Mouse (Mus musculus) gastrocnemius, postnatal 36 days (tissue): ENCODE measurements around the gene Oas1f. TPM values are rescaled to one million over a fixed set of nuclear protein-coding genes. Genes with fewer than 3 reads are reported as not detected.
"Not testable (repeated sequence)": the region's sequence is repeated elsewhere in the genome, so short reads cannot be mapped to it uniquely, and the experiment has no call there.

Experiments
- DNase-seq, 2 experiments: peaks; one replicate each; pipeline ENCODE4 v3.0.0; 2022
- intact Hi-C: fragments of 180-260 bp; cut with DNase I; formaldehyde crosslinking; loops from one replicate; pipeline ENCODE4 v1.15.1; 2025
- long read RNA-seq, 2 experiments: library from polyadenylated mRNA; stranded (forward); transcript quantifications; one replicate each; pipeline ENCODE4 v2.0.0; 2021
- total RNA-seq, 2 experiments: library from RNA; stranded (reverse); gene quantifications; 2 replicates each; pipeline ENCODE4 v1.2.3; 2021

Gene Oas1f
- total RNA-seq: not detected
- long read RNA-seq, experiment 1: 0 reads
- long read RNA-seq, experiment 2: 0 reads

DNA sequence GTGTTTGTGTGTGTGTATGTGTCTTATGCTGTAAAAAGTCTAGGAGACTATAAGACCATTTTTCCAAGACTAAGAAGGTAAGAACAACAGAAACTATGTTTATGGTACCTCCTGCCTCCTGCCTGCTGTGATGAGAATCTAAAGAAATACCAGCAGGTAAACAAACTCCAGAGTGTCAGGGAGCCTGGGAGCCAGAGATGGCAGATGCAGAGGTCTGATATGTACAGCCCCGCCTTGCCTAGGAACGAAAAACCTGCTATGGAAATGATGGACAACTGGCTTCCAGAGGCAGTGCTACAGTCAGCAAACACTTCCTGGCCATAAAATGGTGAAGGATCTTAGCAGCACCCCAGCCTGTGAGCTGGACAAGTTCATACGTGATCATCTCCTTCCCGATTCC is at the start of gene Oas1f:
TSS of gene Oas1f (plus strand) at position 301 of the 400 bp plus-strand sequence.
- DNase-seq: no peak
- intact Hi-C loops: no loop called here

DNA sequence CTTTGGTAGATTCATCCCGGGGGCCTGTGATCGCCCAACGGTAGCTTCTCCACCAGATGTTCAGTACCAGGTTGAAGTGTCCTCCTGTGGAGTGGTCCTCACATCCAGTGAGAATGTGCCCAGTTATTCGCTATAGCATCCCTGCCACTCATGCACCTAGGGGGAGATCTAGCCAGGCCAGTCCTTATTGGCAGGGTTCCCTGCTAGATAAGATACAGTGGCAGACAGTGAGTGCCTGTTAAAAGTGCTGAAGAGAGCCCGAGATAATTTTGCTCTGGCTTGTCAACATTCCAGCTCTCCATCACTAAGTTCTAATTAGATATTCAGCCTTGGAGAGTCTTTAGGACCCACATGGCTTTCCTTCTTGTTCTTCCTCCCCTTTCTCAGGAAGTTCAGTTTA is 49.0 kb upstream of the Oas1f start:
- DNase-seq, intact Hi-C loops: not testable (repeated sequence)

DNA sequence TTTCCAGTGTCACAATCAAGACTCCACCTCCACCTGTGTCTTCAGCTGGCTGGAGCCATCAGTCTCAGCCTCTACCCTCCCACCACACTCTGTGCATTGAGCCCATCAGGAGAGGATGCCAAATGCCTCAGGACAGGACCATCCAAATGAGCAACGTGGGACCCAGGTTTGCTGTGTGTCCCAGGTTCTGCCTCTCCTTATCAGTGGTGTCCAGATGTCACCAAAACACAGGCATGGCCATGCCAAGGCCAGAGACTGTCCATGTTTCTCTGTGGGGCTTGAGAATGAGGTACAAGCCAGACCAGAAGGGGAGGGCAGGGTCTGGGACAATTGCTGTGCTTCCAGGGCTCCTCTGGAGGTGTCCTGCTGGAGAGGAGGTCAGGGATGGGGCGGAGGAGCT is 48.2 kb upstream of the Oas1f start:
- intact Hi-C loops, DNase-seq: not testable (repeated sequence)

DNA sequence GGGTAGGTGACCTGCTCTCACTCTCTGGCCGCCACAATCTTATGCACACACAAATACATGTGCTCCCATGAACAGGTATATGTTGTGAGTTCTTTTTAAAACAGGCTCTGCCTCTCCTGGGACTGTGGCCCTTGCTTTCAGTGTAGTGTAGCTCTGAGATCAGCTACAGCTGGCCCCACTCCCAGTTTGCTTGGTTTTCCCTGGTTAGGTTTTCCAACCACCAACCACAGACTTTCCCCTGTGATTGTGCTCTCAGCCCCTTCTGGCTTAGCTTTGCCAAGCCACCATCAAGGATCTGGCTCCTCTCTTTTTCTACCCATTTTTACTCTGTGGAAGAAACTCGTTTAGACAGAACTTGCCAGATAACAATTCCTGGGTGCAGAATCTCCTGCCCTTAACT is 43.6 kb upstream of the Oas1f start:
- DNase-seq: no peak
- intact Hi-C loops: no loop called here

DNA sequence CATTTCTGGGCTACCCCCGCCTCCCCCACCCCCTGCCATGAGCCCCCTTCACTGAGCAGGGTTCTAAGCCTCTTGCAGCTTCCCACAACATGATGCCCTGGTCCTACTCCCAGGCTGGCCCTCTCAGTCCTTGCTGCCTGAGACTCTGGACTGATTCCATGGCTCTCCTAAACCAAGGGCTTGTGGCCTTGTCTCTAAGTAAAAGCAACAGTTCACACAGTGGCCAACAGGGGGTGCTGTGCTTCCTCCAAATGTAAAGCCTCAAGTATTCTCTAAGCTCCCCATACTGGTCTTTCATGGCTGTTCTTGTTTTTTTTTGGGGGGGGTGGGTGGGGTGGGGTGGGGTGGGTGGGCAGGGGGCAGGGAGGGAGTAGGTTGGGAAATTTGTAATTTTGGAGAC is 40.7 kb upstream of the Oas1f start:
- no peak for DNase-seq

DNA sequence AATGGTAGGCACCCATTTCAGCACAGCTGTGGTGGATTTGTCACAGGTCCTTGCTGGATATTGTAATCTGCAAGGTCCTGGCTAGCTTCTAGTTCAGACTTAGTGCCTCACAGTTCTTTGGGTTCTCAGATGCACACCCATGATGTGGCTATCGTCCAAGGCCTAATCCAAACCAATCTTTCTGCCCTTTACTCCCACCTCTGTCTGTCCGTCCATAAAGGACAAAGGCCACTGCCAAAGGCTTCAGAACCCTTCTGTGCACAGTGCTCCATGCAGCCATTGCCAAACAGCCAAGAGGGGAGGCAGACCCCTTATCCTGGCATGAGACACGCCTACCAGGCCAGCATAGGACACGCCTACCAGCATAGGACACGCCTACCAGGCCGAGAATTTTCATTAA is 38.0 kb upstream of the Oas1f start:
- intact Hi-C loops: no loop called here
- DNase-seq: no peak

More for the DNA sequence above, 40.7 kb upstream of the Oas1f start:
- intact Hi-C loops: no loop called here

DNA sequence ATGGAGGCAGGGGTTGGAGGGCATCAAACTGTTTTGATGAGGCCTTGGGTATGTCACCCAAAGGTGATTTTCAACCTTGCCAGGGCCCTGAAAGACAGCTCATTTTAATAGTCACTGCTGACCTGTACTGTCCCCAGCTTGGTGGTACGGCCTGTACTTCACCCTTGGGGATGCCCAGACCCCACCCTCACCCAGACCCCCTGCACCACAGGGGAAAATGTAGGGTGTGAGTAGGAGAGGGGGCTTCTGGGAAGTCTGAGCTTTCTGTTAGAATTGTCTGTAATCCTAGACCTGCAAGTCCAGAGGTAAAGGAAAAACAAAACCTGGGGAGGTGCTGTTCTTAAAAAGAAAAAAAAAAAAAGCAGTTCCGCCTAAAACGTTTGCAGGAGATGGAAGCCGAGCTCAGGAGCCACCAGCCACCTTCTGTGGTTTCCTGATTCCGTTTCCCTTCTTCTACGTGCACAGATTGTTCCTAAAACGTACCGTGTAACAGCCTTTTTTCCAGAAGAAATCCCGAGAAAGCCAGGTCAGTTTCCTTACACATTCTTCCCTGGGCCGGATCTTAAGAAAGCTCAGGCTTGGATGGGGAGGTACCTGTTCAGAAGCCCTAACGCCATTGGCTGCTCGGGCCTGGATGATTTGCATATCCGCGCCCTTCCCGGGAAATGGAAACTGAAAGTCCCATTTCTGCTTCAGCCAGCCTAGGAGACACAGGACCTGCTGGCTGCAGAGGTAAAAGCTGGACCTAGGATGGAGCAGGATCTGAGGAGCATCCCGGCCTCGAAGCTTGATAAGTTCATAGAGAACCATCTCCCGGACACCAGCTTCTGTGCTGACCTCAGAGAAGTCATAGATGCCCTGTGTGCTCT is 35.0 kb upstream of the Oas1f start, which contains the start of gene Oas1c:
TSS of gene Oas1c (minus strand) at position 564 of the 869 bp plus-strand sequence.
- intact Hi-C loops: no loop called here
- peak; percentile 67 to 73 for DNase-seq

DNA sequence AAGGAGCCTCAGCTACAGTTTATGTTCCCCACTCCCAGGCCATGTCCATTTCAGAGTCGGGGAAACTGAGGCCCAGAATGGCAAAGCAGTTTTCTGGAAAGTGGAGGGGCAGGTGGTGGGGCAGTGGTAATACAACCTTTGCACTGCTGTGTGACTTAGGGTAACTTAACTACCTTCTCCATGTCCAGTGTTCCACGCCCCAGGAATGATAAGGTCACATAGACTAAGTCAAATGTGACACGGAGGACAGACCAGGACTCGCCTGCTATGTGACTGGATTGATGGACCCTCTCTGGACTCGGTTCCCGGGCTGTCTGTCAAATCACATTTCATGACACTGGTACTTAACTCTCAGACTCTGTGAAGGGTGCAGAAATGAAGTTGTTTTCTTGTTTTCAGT is 34.1 kb upstream of the Oas1f start:
- intact Hi-C loops: no loop called here
- no peak for DNase-seq

DNA sequence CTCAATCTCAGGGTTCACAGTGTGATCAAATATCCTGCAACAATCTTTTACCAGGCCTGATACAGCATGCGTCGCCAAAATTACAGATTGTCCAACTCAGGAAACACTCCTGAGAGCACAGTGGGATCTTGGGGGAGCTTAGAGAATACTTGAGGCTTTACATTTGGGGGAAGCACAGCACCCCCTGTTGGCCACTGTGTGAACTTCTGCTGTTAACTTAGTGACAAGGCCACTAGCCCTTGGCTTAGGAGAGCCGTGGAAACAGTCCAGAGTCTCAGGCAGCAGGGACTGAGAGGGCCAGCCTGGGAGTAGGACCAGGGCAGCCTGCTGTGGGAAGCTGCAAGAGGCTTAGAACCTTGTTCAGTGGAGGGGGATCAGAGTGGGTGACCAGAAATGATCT is 31.2 kb upstream of the Oas1f start:
- intact Hi-C loops: loop anchor here (5.0 kb wide), 1 partner anchor 126 kb away; no protein-coding TSS in a partner anchor
- no peak for DNase-seq

DNA sequence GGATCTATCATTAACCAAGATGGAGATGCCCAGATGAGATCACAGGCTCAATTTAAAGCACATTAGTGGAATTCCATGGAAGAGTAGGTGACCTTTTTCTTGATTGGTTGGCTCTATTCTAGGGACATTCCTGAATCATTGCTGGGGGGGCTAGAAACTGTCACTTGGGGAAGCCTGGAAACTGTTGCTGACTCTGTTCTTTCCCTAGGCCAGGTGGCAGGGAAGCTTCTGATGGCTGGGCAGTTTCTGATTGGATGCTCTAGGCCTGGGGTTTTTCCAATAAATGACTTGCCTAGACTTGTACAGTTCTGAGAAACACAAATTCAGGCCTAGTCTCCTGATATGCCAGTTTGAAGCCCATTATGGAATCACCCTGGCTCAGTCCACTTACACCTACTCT is 28.2 kb upstream of the Oas1f start:
- no peak for DNase-seq
- intact Hi-C loops: loop anchor here (5.0 kb wide), 1 partner anchor 123 kb away; no protein-coding TSS in a partner anchor

DNA sequence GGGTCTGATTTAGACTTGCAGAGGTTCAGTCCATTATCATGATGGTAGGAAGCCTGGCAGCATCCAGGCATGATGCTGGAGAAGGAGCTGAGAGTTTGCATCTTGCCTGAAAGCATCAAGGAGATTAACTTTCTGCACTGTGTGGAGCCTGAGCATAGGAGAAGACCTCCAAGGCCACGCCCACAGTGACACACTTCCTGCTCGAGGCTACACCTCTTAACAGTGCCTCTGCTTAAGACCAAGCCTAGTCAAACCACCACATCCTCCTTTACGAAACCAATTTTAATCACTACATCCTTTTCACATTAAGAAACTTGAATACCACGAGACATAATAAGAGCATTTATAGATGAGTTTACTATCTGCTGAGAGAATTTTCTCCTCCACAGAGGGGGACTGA is 16.1 kb upstream of the Oas1f start:
- intact Hi-C loops: no loop called here
- no peak for DNase-seq

DNA sequence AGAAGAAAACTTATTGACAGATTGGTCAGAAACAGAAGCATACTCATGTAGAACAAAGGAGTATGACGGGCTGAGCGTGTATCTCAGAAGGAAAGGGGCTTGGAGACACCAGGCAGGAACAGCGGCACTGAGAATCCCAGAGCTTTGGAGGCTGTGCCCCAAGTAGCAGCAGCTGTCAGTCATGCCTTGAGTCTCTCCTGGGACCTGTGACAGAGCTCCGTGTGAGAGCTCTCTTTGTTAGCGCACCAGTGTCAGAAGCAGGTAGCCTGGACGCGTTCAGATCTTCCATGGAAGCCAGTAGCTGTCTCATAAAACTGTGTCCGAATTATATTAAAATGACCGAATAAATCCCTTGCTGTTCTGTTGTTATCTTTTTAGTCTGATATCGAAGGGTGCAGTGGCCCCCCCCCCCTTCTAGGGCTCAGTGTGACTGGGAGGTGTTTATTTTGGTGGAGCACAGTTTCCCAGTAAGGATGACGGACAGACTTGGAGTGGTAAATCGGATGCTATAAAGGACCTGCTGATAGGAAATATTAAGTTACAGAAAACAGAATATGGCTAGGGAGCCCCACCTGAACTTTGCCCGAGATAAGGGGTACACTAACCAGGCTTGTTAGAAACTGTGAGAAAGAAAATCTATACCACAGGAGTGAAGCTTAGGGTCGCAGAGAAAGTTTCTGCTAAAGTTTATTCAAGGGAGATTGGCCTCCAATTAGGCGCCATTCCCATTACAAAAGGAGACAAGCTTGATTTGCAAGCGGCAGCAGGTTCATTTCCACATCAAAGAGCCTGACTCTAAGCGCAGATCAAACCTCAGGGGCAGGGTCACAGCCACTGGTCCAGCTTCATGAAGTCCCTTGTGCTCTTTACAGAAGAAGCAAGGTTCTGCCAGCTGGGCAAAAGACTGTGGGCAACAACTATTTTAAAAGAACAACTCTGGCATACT is 13.6 kb upstream of the Oas1f start:
- intact Hi-C loops: no loop called here
- DNase-seq: no peak

DNA sequence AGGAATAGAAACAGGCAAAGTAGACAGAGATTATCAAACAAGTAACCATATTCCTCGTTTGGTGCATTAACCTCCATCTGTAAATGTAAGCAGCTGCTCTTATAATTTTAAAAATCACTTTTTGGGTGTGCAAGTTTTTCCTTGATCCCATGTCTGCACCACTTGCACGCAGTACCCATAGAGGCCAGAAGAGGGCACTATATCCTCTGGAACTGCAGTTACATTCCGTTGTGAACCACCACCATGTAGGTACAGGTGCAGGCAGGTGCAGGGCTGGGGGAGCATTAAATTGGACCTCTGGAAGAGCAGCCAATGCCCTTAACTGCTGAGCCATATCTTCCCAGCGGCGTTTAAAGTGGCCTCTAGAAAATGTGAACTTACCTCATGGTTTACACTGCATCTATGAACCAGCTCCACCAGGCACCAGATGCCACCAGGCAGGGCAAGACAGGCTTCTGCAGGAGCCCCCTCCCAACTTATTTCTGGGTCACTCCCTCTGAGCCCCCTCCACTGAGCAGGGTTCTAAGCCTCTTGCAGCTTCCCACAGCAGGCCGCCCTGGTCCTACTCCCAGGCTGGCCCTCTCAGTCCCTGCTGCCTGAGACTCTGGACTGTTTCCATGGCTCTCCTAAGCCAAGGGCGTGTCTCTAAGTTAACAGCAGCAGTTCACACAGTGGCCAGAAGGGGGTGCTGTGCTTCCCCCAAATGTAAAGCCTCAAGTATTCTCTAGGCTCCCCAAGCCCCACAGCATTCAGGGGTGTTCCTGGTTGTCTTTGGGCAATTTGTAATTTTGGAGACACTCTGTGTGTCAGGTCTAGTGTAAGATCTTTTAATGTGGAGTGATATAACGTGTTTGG is 10.2 kb upstream of the Oas1f start:
- intact Hi-C loops: no loop called here
- no peak for DNase-seq

DNA sequence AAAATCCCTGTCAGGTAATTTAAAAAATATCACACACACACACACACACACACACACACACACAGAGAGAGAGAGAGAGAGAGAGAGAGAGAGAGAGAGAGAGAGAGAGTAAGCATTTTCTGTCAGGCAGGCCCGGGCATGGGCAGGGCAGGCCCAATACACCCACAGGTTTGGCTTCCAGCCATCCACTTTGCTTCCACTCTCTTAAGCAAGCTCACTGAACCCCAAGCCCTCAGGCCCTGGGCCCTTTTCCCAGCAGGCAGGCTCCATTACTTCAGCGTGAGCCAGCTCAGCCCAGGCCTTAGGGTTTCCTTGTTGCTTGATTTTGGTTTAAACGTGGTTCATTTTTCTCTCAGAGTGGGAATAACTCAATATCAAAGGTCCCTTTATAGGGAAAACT is 2.5 kb upstream of the Oas1f start:
- intact Hi-C loops: no loop called here
- DNase-seq: no peak

DNA sequence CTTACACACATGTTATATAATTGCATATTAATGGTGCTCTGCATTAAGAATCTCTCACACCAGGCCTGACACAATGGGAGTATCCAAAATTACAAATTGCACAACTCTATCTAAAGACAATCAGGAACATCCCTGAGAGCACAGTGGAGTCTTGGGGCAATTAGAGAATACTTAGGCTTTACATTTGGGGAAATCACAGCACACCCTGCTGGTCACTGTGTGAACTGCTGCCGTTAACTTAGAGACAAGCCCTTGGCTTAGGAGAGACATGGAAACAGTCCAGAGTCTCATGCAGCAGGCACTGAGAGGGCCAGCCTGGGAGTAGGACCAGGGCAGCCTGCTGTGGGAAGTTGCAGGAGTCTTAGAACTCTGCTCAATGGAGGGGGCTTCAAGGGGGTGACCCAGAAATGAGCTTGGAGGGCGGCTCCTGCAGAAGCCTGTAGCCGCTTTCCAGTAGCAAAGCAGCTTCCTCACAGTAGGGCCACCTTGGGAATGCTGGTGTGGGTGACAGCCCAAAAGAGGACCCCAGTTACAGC is 2.5 kb downstream of the Oas1f start:
- intact Hi-C loops: no loop called here
- DNase-seq: no peak

DNA sequence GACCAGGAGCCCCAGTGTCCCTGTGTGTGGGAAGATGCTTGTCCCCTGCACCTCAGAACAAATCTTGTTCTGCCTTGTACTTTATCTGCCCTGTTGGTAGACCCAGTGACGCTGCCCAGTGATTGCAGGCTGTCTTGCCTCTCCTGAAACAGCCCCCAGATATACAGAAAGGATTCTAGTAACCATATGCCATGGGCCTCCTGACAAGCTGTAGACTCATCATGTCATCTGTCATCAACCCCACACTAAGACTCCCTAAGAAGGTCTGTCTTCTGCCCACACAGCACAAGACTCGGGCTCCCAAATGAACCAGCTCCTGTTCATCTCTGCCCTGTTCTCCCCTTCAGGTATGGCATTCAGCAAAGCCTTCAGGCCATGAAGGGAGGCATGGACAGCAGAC is 12.1 kb downstream of the Oas1f start:
- intact Hi-C loops: no loop called here
- DNase-seq: no peak

DNA sequence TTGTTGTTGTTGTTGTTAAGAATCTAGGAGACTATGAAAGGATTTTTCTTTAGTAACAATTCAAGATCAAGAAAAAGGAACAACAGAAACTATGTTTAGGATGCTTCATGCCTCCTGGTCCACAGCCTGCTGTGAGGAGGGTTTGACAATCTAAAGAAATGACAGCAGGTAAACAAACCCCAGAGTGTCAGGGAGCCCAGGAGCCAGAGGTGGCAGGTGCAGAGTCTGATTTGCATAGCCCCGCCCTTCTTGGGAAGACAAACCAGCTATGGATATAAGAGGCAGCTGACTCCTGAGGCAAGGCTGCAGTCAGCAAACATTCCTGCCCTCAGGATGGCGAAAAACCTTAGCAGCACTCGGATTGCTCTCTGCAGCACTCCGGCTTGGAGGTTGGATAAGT is 14.0 kb downstream of the Oas1f start, which contains the start of gene Oas1h:
TSS of gene Oas1h (plus strand) at position 301 of the 400 bp plus-strand sequence.
- no peak for DNase-seq
- intact Hi-C loops: no loop called here

DNA sequence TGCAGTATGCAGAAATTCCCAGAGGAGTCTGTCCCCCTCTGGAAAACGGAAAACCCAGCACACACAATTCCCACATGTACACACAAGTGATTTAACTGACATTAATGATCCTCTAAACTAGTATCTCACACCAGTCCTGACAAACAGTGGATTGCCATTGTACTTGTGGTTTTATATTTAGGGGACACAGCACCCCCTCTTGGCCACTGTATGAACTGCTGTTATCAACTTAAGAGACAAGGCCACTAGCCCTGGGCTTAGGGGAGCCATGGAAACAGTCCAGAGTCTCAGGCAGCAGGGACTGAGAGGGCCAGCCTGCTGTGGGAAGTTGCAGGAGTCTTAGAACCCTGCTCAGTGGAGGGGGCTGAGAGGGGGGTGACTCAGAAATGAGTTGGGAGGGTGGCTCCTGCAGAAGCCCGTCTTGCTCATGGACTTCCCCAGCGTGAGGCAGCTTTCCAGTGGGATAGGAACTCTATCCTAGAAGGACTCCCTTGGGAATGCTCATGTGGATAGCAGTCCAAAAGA is 18.2 kb downstream of the Oas1f start:
- intact Hi-C loops: no loop called here
- no peak for DNase-seq

DNA sequence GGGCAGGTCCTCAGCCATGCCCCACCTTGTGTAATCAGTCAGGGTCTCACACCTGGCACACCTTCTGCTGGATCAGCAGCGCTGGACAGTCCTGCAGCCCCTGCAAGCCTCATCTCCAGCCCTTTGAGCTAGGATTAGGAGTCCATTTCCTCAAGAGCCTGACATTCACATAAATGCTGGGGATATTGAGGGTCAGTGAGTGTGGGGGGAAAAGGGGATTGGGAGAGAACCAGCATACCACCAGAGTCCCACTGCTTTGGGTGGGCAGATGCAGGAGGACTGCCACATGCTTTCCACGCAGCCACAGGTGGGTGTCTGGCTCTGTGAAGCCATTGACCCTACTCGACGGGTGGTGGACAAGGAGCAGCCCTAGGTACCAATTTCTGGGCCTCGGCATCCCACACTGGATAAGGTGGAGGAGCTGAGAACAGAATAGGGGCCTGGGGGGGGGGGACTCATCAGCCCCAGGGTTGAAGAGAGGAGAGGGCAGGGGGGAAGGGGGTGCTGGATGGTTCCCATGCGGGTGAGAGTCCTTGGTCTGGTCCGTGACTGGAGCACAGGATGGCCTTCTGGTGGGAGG is 22.4 kb downstream of the Oas1f start:
- intact Hi-C loops: no loop called here
- no peak for DNase-seq
